Mouse (Mus musculus): Measurements from ENCODE around the gene Fancm.
"Not testable (repeated sequence)": the region's sequence is repeated elsewhere in the genome, so short reads cannot be mapped to it uniquely, and the experiment has no call there.

The Fancm gene

DNA sequence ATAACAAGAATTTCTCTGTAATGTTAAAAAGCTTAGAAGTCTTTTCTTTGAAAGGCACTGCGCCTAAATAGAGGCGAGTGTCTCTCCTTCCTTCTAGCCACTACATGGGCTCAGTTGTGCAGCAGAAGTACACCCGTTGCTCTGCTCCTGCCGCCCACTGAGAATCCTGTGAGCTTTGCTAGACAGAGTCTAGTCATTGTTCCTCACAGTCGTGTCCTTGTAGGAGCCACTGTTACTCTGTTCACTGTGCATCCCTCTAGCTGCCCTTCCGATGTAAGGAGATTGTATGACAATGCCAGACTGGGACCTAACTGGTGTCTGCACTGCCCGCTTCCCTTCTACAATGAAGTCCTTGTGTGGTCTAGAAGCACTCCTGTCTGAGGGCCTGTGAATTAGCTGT is 43.6 kb downstream of the Fancm start:
- no peak for DNase-seq (ENCODE audit: extremely low read depth, low read depth)

DNA sequence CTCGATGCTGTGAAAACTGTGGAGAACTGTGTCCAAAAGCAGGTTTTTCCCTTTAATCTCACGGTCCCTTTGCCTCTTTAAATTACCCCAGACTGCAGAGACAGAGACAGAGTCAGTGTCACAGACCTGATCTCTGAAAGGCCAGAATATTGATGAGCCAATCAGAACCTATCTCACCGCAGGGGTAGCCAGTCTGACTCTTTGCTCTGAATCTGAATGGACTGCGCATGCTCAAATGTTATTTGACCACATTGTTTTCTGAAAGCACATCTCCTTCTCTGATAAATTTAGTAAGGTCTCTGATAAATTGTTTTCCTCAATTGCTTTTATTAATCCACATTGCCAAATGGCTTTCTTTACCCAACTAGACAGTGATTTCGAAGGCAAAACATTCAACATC is 44.0 kb downstream of the Fancm start:
- no peak for DNase-seq (ENCODE audit: extremely low read depth, low read depth)

GRCm38 (mm10) chr12:65136121-65136520 is 60.7 kb downstream of the Fancm start:
- not testable (repeated sequence) for DNase-seq (ENCODE audit: extremely low read depth, low read depth)

GRCm38 (mm10) chr12:65172021-65172951 is 96.9 kb downstream of the Fancm start, which contains the start of gene Mis18bp1:
Gene Mis18bp1, minus strand, starts transcription at chr12:65172604.
- DNase-seq (ENCODE audit: extremely low read depth, low read depth) = peak; percentile 92

DNA sequence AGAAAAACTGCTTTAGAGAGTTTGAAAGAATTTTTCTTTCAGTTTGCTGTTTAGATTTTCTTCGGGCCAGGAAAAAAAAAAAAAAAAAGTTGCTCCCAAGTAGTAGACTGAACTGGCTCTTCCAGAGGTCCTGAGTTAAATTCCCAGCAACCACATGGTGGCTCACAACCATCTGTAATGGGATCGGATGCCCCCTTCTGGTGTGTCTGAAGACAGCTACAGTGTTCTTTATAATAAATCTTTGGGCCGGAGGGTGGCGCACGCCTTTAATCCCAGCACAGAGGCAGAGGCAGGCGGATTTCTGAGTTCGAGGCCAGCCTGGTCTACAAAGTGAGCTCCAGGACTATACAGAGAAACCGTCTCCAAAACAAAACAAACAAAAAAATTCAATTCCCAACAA is 97.6 kb downstream of the Fancm start:
- DNase-seq (ENCODE audit: extremely low read depth, low read depth) = not testable (repeated sequence)

DNA sequence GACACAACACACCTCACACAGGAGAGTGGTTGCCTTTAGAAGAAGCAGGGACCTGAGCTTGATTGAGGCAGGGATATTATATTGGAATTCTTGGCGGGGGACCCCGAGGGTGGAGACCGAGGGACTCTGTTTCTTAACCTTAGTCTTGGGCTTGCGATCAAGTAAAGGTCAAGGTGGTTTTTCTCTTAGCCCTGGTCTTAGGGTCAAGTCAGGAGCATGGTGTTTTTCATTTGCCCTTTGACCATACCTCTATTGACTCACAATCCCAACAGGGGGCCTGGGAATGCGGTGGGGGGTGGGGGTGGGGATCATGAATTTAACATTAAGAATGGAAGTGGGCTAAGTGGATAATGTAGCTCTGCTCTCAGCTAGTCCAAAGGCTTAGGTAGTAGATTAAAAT is 98.3 kb downstream of the Fancm start:
- DNase-seq (ENCODE audit: extremely low read depth, low read depth) = no peak

Data from MEL-GATA-1-ER (cell line).